ENCODE assay signal across 22 mouse cellular contexts in genomic region chr13:71342921-71343320, GRCm38 (mm10).
A peak's percentile ranks its signal among the peaks of the same experiment; 100 is the strongest.
DNase-seq lines count a peak whose midpoint lies in the region; ATAC-seq and TF ChIP-seq lines count a peak whose summit lies in the region.
"Had no signal": no experiment of that assay in that cellular context is flagged by ENCODE, and none has a peak within 500 bp of the region (broad histone marks: within the 10 kb centered on the region; RNA-seq: fewer than 3 reads in every experiment).

No protein-coding gene starts in this region.

- TF ChIP-seq CTCF in C2C12 (IDR thresholded peaks at IDR 0.05; ENCODE audit: control insufficient read depth, insufficient read depth, insufficient read length) (no peak), CH12.LX (conservative IDR thresholded peaks at IDR 0.05 in 1 of 2, IDR thresholded peaks at IDR 0.05 in 1 of 2; ENCODE audit: low read depth in 2 of 2, low read length in 2 of 2) (no peak)

- peak; percentile 90 for TF ChIP-seq EP300 in CH12.LX (IDR thresholded peaks at IDR 0.05; ENCODE audit: low read length)

- dilution Hi-C loops in CH12.LX (cut with MboI; ENCODE audit: extremely low pct_ligation_motif_present, extremely low pct_unique_long_range_greater_than_20kb, low sequenced_read_pairs) = no loop called here

- H3K4me1 ChIP-seq in CH12.LX (ENCODE audit: control insufficient read depth in 1 of 2, insufficient read depth in 2 of 2) = peaks cover 3 to 7% of the 10 kb centered on the region in 2 experiments; a peak in 3 of 4 replicates
- H3K4me1 ChIP-seq in midbrain, embryonic 14.5 days (ENCODE audit: control insufficient read depth, insufficient read depth, low read length) = peaks cover 3% of the 10 kb centered on the region; the same call in 1 of the 2 replicates

- no peak overlapping the region for H3K4me3 ChIP-seq in C2C12 (ENCODE audit: insufficient read depth, poor library complexity, severe bottlenecking)
- no peak overlapping the region for H3K4me3 ChIP-seq in CH12.LX (replicated peaks in 1 of 3; ENCODE audit: low read depth in 2 of 3, low read length in 2 of 3, poor library complexity in 1 of 3)
- H3K4me3 ChIP-seq in myocyte = no peak overlapping the region
- H3K4me3 ChIP-seq in midbrain, embryonic 14.5 days (replicated peaks; ENCODE audit: low read depth, low read length) = no peak overlapping the region

- no peaks in the 10 kb centered on the region for H3K79me2 ChIP-seq in C2C12 (ENCODE audit: control insufficient read depth, insufficient read depth)
- no peaks in the 10 kb centered on the region for H3K79me2 ChIP-seq in CH12.LX (replicated peaks; ENCODE audit: control insufficient read depth, extremely low read depth, insufficient read depth, poor library complexity, severe bottlenecking)
- no peaks in the 10 kb centered on the region for H3K79me2 ChIP-seq in myocyte (ENCODE audit: control insufficient read depth, insufficient read depth)

- in situ Hi-C loops in CH12.LX (cut with MboI; ENCODE audit: low pct_ligation_motif_present, low pct_unique_long_range_greater_than_20kb, low sequenced_read_pairs) = no loop called here

- no peaks in the 10 kb centered on the region for H3K79me3 ChIP-seq in C2C12 (ENCODE audit: low read depth)

- H3K36me3 ChIP-seq in C2C12 (ENCODE audit: control insufficient read depth, insufficient read depth) (no peaks in the 10 kb centered on the region), CH12.LX (replicated peaks in 1 of 2; ENCODE audit: control insufficient read depth in 1 of 2, insufficient read depth in 1 of 2, low read length in 1 of 2) (no peaks in the 10 kb centered on the region), myocyte (ENCODE audit: control insufficient read depth, insufficient read depth) (no peaks in the 10 kb centered on the region)
- H3K36me3 ChIP-seq in midbrain, embryonic 14.5 days (ENCODE audit: control insufficient read depth, insufficient read depth, low read length) = no peaks in the 10 kb centered on the region
- H3K36me3 ChIP-seq: G1E had no signal

- H3ac ChIP-seq in C2C12 (ENCODE audit: control insufficient read depth, insufficient read length, low read depth) (no peak overlapping the region), myocyte (ENCODE audit: control insufficient read depth, insufficient read length) (no peak overlapping the region)

- no peak for TF ChIP-seq POLR2A in CH12.LX (IDR thresholded peaks at IDR 0.05; ENCODE audit: low read depth, low read length)
- TF ChIP-seq POLR2A in myocyte (IDR thresholded peaks at IDR 0.05; ENCODE audit: insufficient read length, low read depth) = no peak

- H3K27ac ChIP-seq in CH12.LX (ENCODE audit: insufficient read depth, low read depth) = no peak overlapping the region; the same call in 1 of the 2 replicates
- H3K27ac ChIP-seq in midbrain, embryonic 14.5 days (replicated peaks; ENCODE audit: low read depth, low read length) = no peak overlapping the region

- H3K27me3 ChIP-seq in C2C12 (ENCODE audit: control insufficient read depth, insufficient read depth, insufficient read length) = no peaks in the 10 kb centered on the region
- no peaks in the 10 kb centered on the region for H3K27me3 ChIP-seq in CH12.LX (replicated peaks)
- no peaks in the 10 kb centered on the region for H3K27me3 ChIP-seq in myocyte (ENCODE audit: control insufficient read depth, insufficient read depth, insufficient read length)
- no peaks in the 10 kb centered on the region for H3K27me3 ChIP-seq in midbrain, embryonic 14.5 days (ENCODE audit: control insufficient read depth, insufficient read depth, low read length)
- H3K27me3 ChIP-seq: Patski had no signal

- H3K4me2 ChIP-seq in CH12.LX (ENCODE audit: insufficient read depth, low read depth, poor library complexity, severe bottlenecking) (no peak overlapping the region), myocyte (ENCODE audit: low read depth) (no peak overlapping the region)
- no peak overlapping the region for H3K4me2 ChIP-seq in midbrain, embryonic 14.5 days (ENCODE audit: low read length)

- no peak for ATAC-seq in midbrain, embryonic 14.5 days (ENCODE audit: low FRiP score, low TSS enrichment)
- ATAC-seq: activated CD4-positive, CD25-positive, alpha-beta regulatory T cell, adult 4 months; CD4-positive, CD25-positive, alpha-beta regulatory T cell, adult 4 months; Patski had no signal

- no peaks in the 10 kb centered on the region for H3K9me3 ChIP-seq in CH12.LX (replicated peaks; ENCODE audit: low read length)
- no peaks in the 10 kb centered on the region for H3K9me3 ChIP-seq in midbrain, embryonic 14.5 days (ENCODE audit: control insufficient read depth, low read length)

- no peak for TF ChIP-seq RAD21 in CH12.LX (IDR thresholded peaks at IDR 0.05; ENCODE audit: low read depth, low read length)

- H3K9ac ChIP-seq in CH12.LX (ENCODE audit: insufficient read depth, low read depth) = no peak overlapping the region
- no peak overlapping the region for H3K9ac ChIP-seq in midbrain, embryonic 14.5 days (replicated peaks; ENCODE audit: low read length)

- 93% methylated on average over 1 of the region's 1 CpGs for WGBS in midbrain, embryonic 14.5 days

- DNase-seq in CH12.LX (ENCODE audit: extremely low read depth) = peak; percentile 38
- no peak for DNase-seq in spleen, postnatal 4 days (ENCODE audit: low spot score in 2 of 2)
- no peak for DNase-seq in midbrain, embryonic 14.5 days
- no peak for DNase-seq in gastrocnemius, postnatal 4 days (ENCODE audit: low spot score in 2 of 2)
- DNase-seq: adrenal gland, adult 2 months; adrenal gland, adult 8-10 months; adrenal gland, postnatal 10 days; adrenal gland, postnatal 14 days; adrenal gland, postnatal 25 days; adrenal gland, postnatal 36 days; B cell, adult 2 months; cerebellum, adult 11 months; cerebellum, adult 11-12 months; cerebellum, adult 18-20 months; cerebellum, adult 2 months; cerebellum, adult 8-10 months had no signal

TF ChIP-seq in C2C12, 6 proteins besides CTCF, POLR2A, EP300 and RAD21:
- TF ChIP-seq USF1 (IDR thresholded peaks at IDR 0.05; ENCODE audit: low read depth) (no peak), MYOD1 (IDR thresholded peaks at IDR 0.05; ENCODE audit: control insufficient read depth, insufficient read length, low read depth) (peak; percentile 11), CEBPB (IDR thresholded peaks at IDR 0.05; ENCODE audit: low read depth) (no peak), MYOG (IDR thresholded peaks at IDR 0.05; ENCODE audit: control insufficient read depth, extremely low read depth, insufficient read length) (no peak), MAX (IDR thresholded peaks at IDR 0.05) (no peak), FOSL1 (IDR thresholded peaks at IDR 0.05; ENCODE audit: insufficient read depth, low read length, poor library complexity, severe bottlenecking) (no peak)

TF ChIP-seq in CH12.LX, 34 proteins besides CTCF, POLR2A, EP300 and RAD21 (continues in another document):
- TF ChIP-seq HCFC1 (IDR thresholded peaks at IDR 0.05; ENCODE audit: low read depth, low read length) (no peak), MXI1 (IDR thresholded peaks at IDR 0.05; ENCODE audit: low read depth, low read length) (no peak), UBTF (IDR thresholded peaks at IDR 0.05; ENCODE audit: low read depth, low read length) (no peak), KAT2A (IDR thresholded peaks at IDR 0.05; ENCODE audit: insufficient replicate concordance, low read length) (no peak), MAFK (IDR thresholded peaks at IDR 0.05; ENCODE audit: insufficient replicate concordance, low read length) (no peak), ELF1 (IDR thresholded peaks at IDR 0.05; ENCODE audit: low read depth, low read length) (no peak), NRF1 (IDR thresholded peaks at IDR 0.05; ENCODE audit: low read depth, low read length) (no peak), BHLHE40 (IDR thresholded peaks at IDR 0.05; ENCODE audit: low read depth, low read length) (0 out of 2 replicates have a peak, but pooled peaks have one; percentile 25), JUND (conservative IDR thresholded peaks at IDR 0.05; ENCODE audit: low read depth, low read length) (peak; percentile 79; the same call in 1 of the 2 replicates), RCOR1 (conservative IDR thresholded peaks at IDR 0.05; ENCODE audit: low read depth, low read length) (0 out of 2 replicates have a peak, but pooled peaks have one; percentile 49), SIN3A (IDR thresholded peaks at IDR 0.05; ENCODE audit: low read length) (no peak), TCF12 (IDR thresholded peaks at IDR 0.05; ENCODE audit: low read depth, low read length) (0 out of 2 replicates have a peak, but pooled peaks have one; percentile 35), CHD2 (IDR thresholded peaks at IDR 0.05; ENCODE audit: low read length) (peak; percentile 31; the same call in 1 of the 2 replicates), MEF2A (IDR thresholded peaks at IDR 0.05; ENCODE audit: borderline replicate concordance, low read depth, low read length) (no peak), ETS1 (conservative IDR thresholded peaks at IDR 0.05; ENCODE audit: low read depth, low read length) (no peak; the same call in 1 of the 2 replicates)

TF ChIP-seq in myocyte, 11 proteins besides CTCF, POLR2A, EP300 and RAD21:
- no peak for TF ChIP-seq REST (IDR thresholded peaks at IDR 0.05; ENCODE audit: insufficient read depth, insufficient read length)
- no peak for TF ChIP-seq E2F4 (IDR thresholded peaks at IDR 0.05; ENCODE audit: insufficient read depth)
- no peak for TF ChIP-seq MYOG (IDR thresholded peaks at IDR 0.05; ENCODE audit: control insufficient read depth in 1 of 3, insufficient read depth in 1 of 3, insufficient read length in 2 of 3, low read depth in 2 of 3)
- TF ChIP-seq SRF (IDR thresholded peaks at IDR 0.05; ENCODE audit: control insufficient read depth, insufficient read length, low read depth) = no peak
- no peak for TF ChIP-seq TCF3 (IDR thresholded peaks at IDR 0.05; ENCODE audit: insufficient read length, low read depth)
- no peak for TF ChIP-seq MAX (IDR thresholded peaks at IDR 0.05; ENCODE audit: low read depth)
- no peak for TF ChIP-seq POLR2AphosphoS2 (IDR thresholded peaks at IDR 0.05; ENCODE audit: insufficient read length, low read depth)
- peak; percentile 75; the same call in 1 of the 2 replicates for TF ChIP-seq CEBPB (IDR thresholded peaks at IDR 0.05; ENCODE audit: insufficient read depth, poor library complexity, severe bottlenecking)
- peak in 2 of 3 experiments; percentile 45 to 52 for TF ChIP-seq MYOD1 (IDR thresholded peaks at IDR 0.05; ENCODE audit: control insufficient read depth in 1 of 3, insufficient read length in 2 of 3, low read depth in 2 of 3)
- no peak for TF ChIP-seq USF1 (IDR thresholded peaks at IDR 0.05; ENCODE audit: low read depth)
